Mouse (Mus musculus) CH12.LX (cell line): ENCODE measurements at regions not wholly inside any gene's neighbourhood (a gene's known extent, or its start where the extent isn't known, plus 50 kb on each side); places are given as distances from the start of the nearest gene placed in this dataset.

Source experiments
- DNase-seq: peaks from one replicate; pipeline ENCODE4 v3.0.0-alpha.2; 2013; ENCODE audit errors: extremely low read depth
- H3K27ac ChIP-seq: 2 replicates; pipeline ENCODE4 v1.5.1; 2012; ENCODE audit warnings: low read depth, mild to moderate bottlenecking, control low read depth, moderate library complexity; ENCODE audit not compliant: insufficient read depth
- H3K27me3 ChIP-seq: replicated peaks from 2 replicates; pipeline ENCODE3; 2012; ENCODE audit warnings: inconsistent platforms
- H3K36me3 ChIP-seq, 2 experiments: replicated peaks in 1 of 2; 2 replicates each; pipeline versions ENCODE3 to v1.6.1; 2012; ENCODE audit warnings: inconsistent platforms in 1 of 2, low read length in 1 of 2, mild to moderate bottlenecking in 1 of 2, mixed read lengths in 1 of 2, moderate library complexity in 1 of 2; ENCODE audit not compliant: control insufficient read depth in 1 of 2, insufficient read depth in 1 of 2
- H3K4me1 ChIP-seq, 2 experiments: 2 replicates each; pipeline ENCODE4 v1.6.1; 2012; ENCODE audit warnings: inconsistent platforms in 1 of 2, moderate library complexity in 1 of 2; ENCODE audit not compliant: insufficient read depth in 2 of 2, control insufficient read depth in 1 of 2
- H3K4me2 ChIP-seq: 2 replicates; pipeline ENCODE4 v1.6.1; 2012; ENCODE audit warnings: low read depth, mild to moderate bottlenecking, control low read depth; ENCODE audit not compliant: poor library complexity, insufficient read depth, severe bottlenecking
- H3K4me3 ChIP-seq, 3 experiments: fragments of 150-350 bp in 1 of 3; sonication (generic) in 1 of 3; replicated peaks in 1 of 3; 2 replicates each; pipeline versions ENCODE3 to v1.5.1; 2011 to 2012; ENCODE audit warnings: low read depth in 2 of 3, low read length in 2 of 3, mild to moderate bottlenecking in 2 of 3, moderate library complexity in 2 of 3, control low read depth in 1 of 3, improper control_type of control experiment in 1 of 3, inconsistent platforms in 1 of 3, mixed read lengths in 1 of 3; ENCODE audit not compliant: poor library complexity in 1 of 3
- H3K79me2 ChIP-seq: replicated peaks from 2 replicates; pipeline ENCODE4 v1.6.1; 2012; ENCODE audit warnings: mild to moderate bottlenecking, moderate library complexity; ENCODE audit not compliant: control insufficient read depth, poor library complexity, insufficient read depth, severe bottlenecking; ENCODE audit errors: extremely low read depth
- H3K9ac ChIP-seq: 2 replicates; pipeline ENCODE4 v1.6.1; 2012; ENCODE audit warnings: low read depth, mild to moderate bottlenecking, control low read depth, moderate library complexity; ENCODE audit not compliant: insufficient read depth
- H3K9me3 ChIP-seq: replicated peaks from 2 replicates; pipeline ENCODE3; 2012; ENCODE audit warnings: low read length, inconsistent platforms, mixed read lengths
- CHD1 ChIP-seq: IDR thresholded peaks from 2 replicates; pipeline ENCODE4 v1.6.1; 2012; ENCODE audit warnings: low read depth, low read length, improper control_type of control experiment, inconsistent platforms
- CHD2 ChIP-seq: IDR thresholded peaks from 2 replicates; pipeline ENCODE4 v1.6.1; 2011; ENCODE audit warnings: low read length, improper control_type of control experiment
- CTCF ChIP-seq, 2 experiments: IDR thresholded peaks in 1 of 2; conservative IDR thresholded peaks in 1 of 2; 2 replicates each; pipeline ENCODE4 v1.5.1; 2011 to 2012; ENCODE audit warnings: low read depth in 2 of 2, low read length in 2 of 2, improper control_type of control experiment in 1 of 2, inconsistent platforms in 1 of 2, mild to moderate bottlenecking in 1 of 2, moderate library complexity in 1 of 2
- E2F4 ChIP-seq: IDR thresholded peaks from 2 replicates; pipeline ENCODE4 v1.6.1; 2011; ENCODE audit warnings: low read depth, low read length, improper control_type of control experiment; ENCODE audit not compliant: insufficient replicate concordance
- GABPA ChIP-seq: IDR thresholded peaks from 2 replicates; pipeline ENCODE4 v1.6.1; 2012; ENCODE audit warnings: low read depth, low read length, improper control_type of control experiment, inconsistent platforms; ENCODE audit not compliant: insufficient replicate concordance
- JUN ChIP-seq: IDR thresholded peaks from 2 replicates; pipeline ENCODE4 v1.6.1; 2011; ENCODE audit warnings: low read depth, mild to moderate bottlenecking, low read length, improper control_type of control experiment, moderate library complexity; ENCODE audit not compliant: insufficient read depth
- MAFK ChIP-seq: IDR thresholded peaks from 2 replicates; pipeline ENCODE4 v1.6.1; 2011; ENCODE audit warnings: low read length, improper control_type of control experiment; ENCODE audit not compliant: insufficient replicate concordance
- MAX ChIP-seq: IDR thresholded peaks from 2 replicates; pipeline ENCODE4 v1.6.1; 2011; ENCODE audit warnings: low read length, improper control_type of control experiment
- MEF2A ChIP-seq: IDR thresholded peaks from 2 replicates; pipeline ENCODE4 v1.6.1; 2014; ENCODE audit warnings: low read depth, mild to moderate bottlenecking, inconsistent platforms, low read length, improper control_type of control experiment, borderline replicate concordance
- NRF1 ChIP-seq: IDR thresholded peaks from 2 replicates; pipeline ENCODE4 v1.6.1; 2014; ENCODE audit warnings: low read depth, mild to moderate bottlenecking, inconsistent platforms, low read length, improper control_type of control experiment, moderate library complexity
- SIN3A ChIP-seq: IDR thresholded peaks from 2 replicates; pipeline ENCODE4 v1.6.1; 2012; ENCODE audit warnings: low read length, improper control_type of control experiment, inconsistent platforms
- TCF12 ChIP-seq: IDR thresholded peaks from 2 replicates; pipeline ENCODE4 v1.6.1; 2014; ENCODE audit warnings: low read depth, mild to moderate bottlenecking, inconsistent platforms, low read length, improper control_type of control experiment
- UBTF ChIP-seq: IDR thresholded peaks from 2 replicates; pipeline ENCODE4 v1.6.1; 2012; ENCODE audit warnings: low read depth, mild to moderate bottlenecking, inconsistent platforms, low read length, improper control_type of control experiment, moderate library complexity
- USF1 ChIP-seq: IDR thresholded peaks from 2 replicates; pipeline ENCODE4 v1.6.1; 2014; ENCODE audit warnings: low read depth, mild to moderate bottlenecking, inconsistent platforms, low read length, improper control_type of control experiment
- USF2 ChIP-seq: conservative IDR thresholded peaks from 2 replicates; pipeline ENCODE4 v1.6.1; 2011; ENCODE audit warnings: low read depth, low read length, improper control_type of control experiment
- dilution Hi-C: fragments of 300-500 bp; cut with MboI; formaldehyde crosslinking; loops from 2 replicates; pipeline ENCODE4 v1.14.3; 2020; ENCODE audit warnings: low sequenced_read_pairs; ENCODE audit not compliant: extremely low pct_unique_long_range_greater_than_20kb, extremely low pct_ligation_motif_present
- in situ Hi-C: fragments of 300-500 bp; cut with MboI; formaldehyde crosslinking; loops from 3 replicates; pipeline ENCODE4 v1.14.3; 2019; ENCODE audit warnings: low sequenced_read_pairs, low pct_ligation_motif_present, low pct_unique_long_range_greater_than_20kb, mixed read lengths

GRCm38 (mm10) chr7:111240234-111240826, 157.5 kb upstream of the Eif4g2 start:
- dilution Hi-C loops (no loop called here), in situ Hi-C loops (no loop called here)
- H3K9me3 ChIP-seq: peaks cover 11% of the 10 kb centered on the region
- no peak overlapping the region for H3K4me2 ChIP-seq
- no peaks in the 10 kb centered on the region for H3K27me3 ChIP-seq
- no peak for DNase-seq
- no peak overlapping the region for H3K27ac ChIP-seq
- H3K4me1 ChIP-seq: no peaks in the 10 kb centered on the region
- no peaks in the 10 kb centered on the region for H3K36me3 ChIP-seq
- no peaks in the 10 kb centered on the region for H3K79me2 ChIP-seq
- H3K9ac ChIP-seq: no peak overlapping the region
- TF ChIP-seq MEF2A: no peak
- no peak for TF ChIP-seq E2F4
- no peak for TF ChIP-seq GABPA
- no peak for TF ChIP-seq USF2
- TF ChIP-seq CTCF (conservative IDR thresholded peaks at IDR 0.05 in 1 of 2, IDR thresholded peaks at IDR 0.05 in 1 of 2; ENCODE audit: low read depth in 2 of 2, low read length in 2 of 2): no peak
- no peak for TF ChIP-seq NRF1
- TF ChIP-seq JUN: no peak
- no peak for TF ChIP-seq USF1
- TF ChIP-seq MAX: no peak
- TF ChIP-seq SIN3A: no peak
- TF ChIP-seq CHD2: no peak
- TF ChIP-seq CHD1: no peak
- no peak for TF ChIP-seq UBTF
- TF ChIP-seq TCF12: no peak
- TF ChIP-seq, all 38 proteins: peak for 0
- no peak overlapping the region for H3K4me3 ChIP-seq

GRCm38 (mm10) chr7:111237819-111238218, 155.0 kb upstream of the Eif4g2 start:
- Histone ChIP-seq H3K9me3 (peaks cover 11% of the 10 kb centered on the region), H3K27ac (no peak overlapping the region), H3K36me3 (no peaks in the 10 kb centered on the region), H3K4me1 (no peaks in the 10 kb centered on the region), H3K79me2 (no peaks in the 10 kb centered on the region), H3K27me3 (no peaks in the 10 kb centered on the region), H3K4me3 (no peak overlapping the region), H3K9ac (no peak overlapping the region), H3K4me2 (no peak overlapping the region)
- TF ChIP-seq MAFK: no peak
- DNase-seq: no peak
- in situ Hi-C loops: no loop called here
- dilution Hi-C loops: no loop called here
